Mouse (Mus musculus): ENCODE data around the gene Vpreb3. TPM values are rescaled to one million over a fixed set of nuclear protein-coding genes. Genes with fewer than 3 reads are reported as not detected.

The Vpreb3 gene
- polyA plus RNA-seq (2015; fragmentation: Illumina TruSeq; extraction: RNeasy Lipid Tissue Mini Kit (QIAGEN cat#74804); ENCODE audit: low read depth, low replicate concordance): not detected

DNA sequence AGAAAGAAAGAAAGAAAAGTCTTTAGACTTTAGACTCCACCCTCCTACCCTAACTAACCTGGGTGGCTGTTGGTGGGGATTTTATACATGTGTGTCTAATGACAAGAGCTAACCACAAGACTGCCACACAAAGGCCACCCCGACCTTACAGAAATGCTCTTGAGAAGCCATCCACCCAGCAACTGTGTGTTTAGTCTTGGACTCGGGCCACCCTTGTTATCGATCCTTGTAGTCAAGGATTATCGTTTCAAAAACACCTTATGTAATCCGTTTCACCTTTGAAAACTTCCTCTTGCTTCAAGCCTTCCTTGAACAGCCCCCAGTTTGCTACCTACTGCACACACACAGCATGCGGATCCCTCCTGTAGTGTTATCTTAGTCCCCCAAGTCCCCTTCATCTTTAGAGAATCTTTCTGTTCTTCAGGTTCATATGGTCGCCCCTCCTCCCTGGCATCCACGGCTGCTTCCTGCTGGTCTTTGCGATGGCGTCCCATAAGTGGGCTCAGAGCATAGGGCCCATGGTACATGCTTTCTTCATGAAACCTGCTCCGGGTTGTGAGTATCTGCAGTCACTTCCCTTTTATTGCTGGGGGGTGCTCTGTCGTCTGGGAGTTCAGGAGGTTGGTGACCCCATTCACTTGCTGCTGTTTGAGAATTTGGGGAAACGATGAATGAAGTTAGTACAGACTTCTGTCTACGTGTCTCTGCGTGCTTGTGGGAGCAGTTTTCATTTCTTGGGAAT is at the start of gene Vpreb3:
Gene Vpreb3, plus strand, starts transcription at position 322 of the 742 bp plus-strand sequence.

DNA sequence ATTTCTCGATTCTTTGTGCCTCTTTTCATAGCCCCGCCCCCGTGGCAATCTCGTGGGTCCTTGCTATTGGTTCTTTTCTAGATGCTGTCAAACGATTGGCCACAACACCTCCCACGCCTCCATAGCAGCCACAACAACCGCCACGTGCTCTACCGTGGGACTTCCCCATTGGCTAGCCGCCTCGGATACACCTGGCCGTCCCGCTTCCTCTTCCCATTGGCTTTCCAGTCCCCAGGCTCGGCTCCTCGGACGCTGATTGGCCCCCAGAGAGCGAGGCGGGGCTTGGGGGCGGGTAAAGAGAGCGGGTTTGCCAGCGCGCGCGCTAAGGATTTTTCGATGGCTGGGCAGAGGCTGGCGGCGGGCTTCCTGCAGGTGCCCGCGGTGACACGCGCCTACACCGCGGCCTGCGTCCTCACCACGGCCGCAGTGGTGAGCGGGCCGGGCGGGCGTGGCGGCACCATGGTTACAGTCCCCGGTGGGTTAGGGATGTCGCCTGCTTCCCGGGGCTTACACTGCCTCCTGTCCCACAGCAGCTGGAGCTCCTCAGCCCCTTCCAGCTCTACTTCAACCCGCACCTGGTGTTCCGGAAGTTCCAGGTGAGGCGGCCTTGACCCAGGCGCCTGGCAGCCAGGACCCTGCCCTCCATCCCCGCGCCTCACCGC is 49.6 kb upstream of the Vpreb3 start, which contains the start of gene Derl3:
Gene Derl3, plus strand, starts transcription at position 325 of the 662 bp plus-strand sequence.

DNA sequence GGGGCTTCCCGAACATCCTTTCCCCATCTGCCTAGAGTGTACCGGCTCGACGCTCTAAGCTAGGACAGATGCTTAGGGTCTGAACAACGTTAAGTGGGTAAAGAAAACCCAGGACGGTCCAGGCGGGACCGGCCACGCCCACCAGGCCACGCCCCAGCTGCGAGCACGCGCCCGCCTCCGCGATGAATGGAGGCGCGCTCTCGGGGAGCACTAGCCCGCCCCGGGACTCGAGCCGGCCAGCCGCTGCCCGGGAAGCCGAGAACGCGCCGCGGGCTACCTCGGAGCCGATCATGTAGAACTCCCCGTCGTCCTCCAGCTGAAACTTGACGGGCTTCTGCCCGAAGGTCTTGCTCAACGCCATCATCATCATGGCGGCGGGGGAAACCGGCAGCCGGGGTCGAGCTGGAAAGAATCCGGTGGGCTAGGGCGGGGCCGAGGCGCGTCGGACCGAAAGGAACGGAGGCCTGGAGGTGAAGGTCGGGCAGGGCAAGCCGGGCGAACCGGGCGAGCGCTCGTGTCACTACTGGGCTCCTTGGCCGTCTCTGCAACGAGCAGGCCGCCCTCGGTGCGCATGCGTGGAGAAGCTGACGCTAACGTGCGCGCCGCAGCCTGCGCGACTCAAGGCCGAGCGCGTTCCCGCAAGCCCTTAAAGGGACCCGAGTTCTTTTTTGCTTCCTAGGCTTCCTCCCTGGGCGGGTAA is 21.7 kb upstream of the Vpreb3 start, which contains the start of gene Smarcb1:
Gene Smarcb1, minus strand, starts transcription at position 592 of the 700 bp plus-strand sequence.

DNA sequence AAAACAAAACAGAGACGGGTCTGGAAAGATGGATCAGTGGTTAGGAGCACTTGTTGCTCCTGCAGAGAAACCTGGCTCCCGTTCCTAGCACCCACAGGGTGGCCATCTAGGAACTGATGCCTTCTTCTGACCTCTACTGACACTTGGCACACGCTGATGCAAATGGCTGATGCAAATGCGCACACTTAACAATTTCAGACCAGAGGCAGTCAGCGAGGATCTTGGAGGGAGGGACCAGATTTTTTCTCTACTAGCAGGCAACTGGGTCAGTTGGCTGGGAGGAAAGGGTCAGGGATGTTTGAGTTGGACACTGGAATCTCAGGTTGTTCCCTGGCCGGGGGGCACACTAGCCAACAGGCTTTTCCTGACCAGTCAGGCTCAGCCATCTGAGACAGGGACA is 10.0 kb upstream of the Vpreb3 start, which contains the start of gene Chchd10:
Gene Chchd10, plus strand, starts transcription at position 240 of the 400 bp plus-strand sequence.

DNA sequence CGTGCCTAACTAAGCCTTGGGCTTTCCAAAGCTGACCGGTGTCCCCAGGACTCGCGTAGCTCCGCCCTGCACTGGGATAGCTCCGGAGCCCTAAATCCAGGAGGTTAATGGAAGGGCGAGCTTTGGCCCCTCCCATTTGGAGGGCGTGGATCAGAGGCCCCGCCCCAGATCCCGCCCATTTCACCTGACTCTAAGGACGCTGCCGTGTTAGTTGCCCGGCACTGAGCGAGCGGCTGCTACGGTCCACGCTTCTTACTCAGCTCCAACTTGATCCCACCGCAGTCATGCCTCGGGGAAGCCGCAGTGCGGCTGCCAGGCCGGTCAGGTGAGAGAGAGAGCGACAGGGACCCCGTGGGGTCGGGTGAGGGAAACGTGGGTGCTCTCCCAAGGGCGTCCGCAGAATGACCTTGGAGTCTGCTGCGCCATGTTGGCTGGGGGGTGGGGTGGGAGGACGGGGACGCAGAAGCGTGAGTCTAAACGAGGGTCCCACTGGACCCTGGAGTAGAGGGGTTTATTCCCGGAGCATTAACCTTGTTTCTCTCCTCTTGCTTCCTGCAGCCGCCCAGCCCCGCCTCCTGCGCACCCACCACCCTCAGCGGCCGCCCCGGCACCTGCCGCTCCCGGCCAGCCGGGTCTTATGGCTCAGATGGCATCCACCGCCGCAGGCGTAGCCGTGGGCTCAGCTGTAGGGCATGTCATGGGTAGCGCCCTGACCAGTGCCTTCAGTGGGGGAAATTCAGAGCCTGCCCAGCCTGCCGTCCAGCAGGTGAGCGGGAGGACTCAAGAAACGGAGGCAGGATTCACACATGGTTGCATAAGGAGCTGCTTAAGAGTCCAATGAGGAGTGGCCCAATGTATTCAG is 6.9 kb upstream of the Vpreb3 start, which contains the start of gene Mmp11:
Gene Mmp11, minus strand, starts transcription at position 817 of the 862 bp plus-strand sequence.

DNA sequence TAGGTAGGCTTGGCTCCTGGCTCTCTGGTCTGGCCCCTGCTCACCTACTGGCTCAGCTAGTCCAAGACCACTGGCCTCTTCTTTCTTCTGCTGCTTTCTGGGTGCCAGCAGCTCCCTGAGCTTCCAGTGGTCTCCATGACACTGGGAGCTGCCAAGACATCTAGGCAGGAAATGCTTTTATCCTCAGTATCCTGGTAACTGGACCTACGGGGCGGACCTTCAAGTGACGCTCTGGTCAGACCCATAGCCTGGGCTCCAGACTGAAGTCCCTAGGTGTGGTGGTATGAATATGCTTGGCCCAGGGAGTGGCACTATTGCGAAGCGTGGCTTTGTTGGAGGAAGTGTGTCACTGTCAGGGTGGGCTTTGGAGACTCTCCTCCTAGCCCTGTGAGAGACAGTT is 2.3 kb upstream of the Vpreb3 start, which contains the start of gene Gm867:
Gene Gm867, minus strand, starts transcription at position 153 of the 400 bp plus-strand sequence.

GRCm38 (mm10) chr10:75954381-75954811 is 11.5 kb downstream of the Vpreb3 start, which contains the start of gene Gm5134:
TSS of gene Gm5134 (plus strand) at chr10:75954514.

Other genes with a start within 250 kb of the Vpreb3 start
- gene Cabin1, start 178.7 kb upstream of the Vpreb3 start, polyA plus RNA-seq (2015; fragmentation: Illumina TruSeq; extraction: RNeasy Lipid Tissue Mini Kit (QIAGEN cat#74804); ENCODE audit: low read depth, low replicate concordance): 29.4 TPM
- 156 TPM for gene Ddt, start 169.6 kb upstream of the Vpreb3 start, polyA plus RNA-seq (2015; fragmentation: Illumina TruSeq; extraction: RNeasy Lipid Tissue Mini Kit (QIAGEN cat#74804); ENCODE audit: low read depth, low replicate concordance)
- not detected for gene Gm20441, start 162.1 kb upstream of the Vpreb3 start, polyA plus RNA-seq (2015; fragmentation: Illumina TruSeq; extraction: RNeasy Lipid Tissue Mini Kit (QIAGEN cat#74804); ENCODE audit: low read depth, low replicate concordance)
- gene Gstt3, start 161.6 kb upstream of the Vpreb3 start, polyA plus RNA-seq (2015; fragmentation: Illumina TruSeq; extraction: RNeasy Lipid Tissue Mini Kit (QIAGEN cat#74804); ENCODE audit: low read depth, low replicate concordance): 5.8 TPM
- 28.5 TPM for gene Gstt1, start 144.5 kb upstream of the Vpreb3 start, polyA plus RNA-seq (2015; fragmentation: Illumina TruSeq; extraction: RNeasy Lipid Tissue Mini Kit (QIAGEN cat#74804); ENCODE audit: low read depth, low replicate concordance)
- gene Gstt4, start 120.5 kb upstream of the Vpreb3 start, polyA plus RNA-seq (2015; fragmentation: Illumina TruSeq; extraction: RNeasy Lipid Tissue Mini Kit (QIAGEN cat#74804); ENCODE audit: low read depth, low replicate concordance): not detected
- gene Gstt2, start 105.6 kb upstream of the Vpreb3 start, polyA plus RNA-seq (2015; fragmentation: Illumina TruSeq; extraction: RNeasy Lipid Tissue Mini Kit (QIAGEN cat#74804); ENCODE audit: low read depth, low replicate concordance): 4.0 TPM
- gene Mif, start 82.8 kb upstream of the Vpreb3 start, polyA plus RNA-seq (2015; fragmentation: Illumina TruSeq; extraction: RNeasy Lipid Tissue Mini Kit (QIAGEN cat#74804); ENCODE audit: low read depth, low replicate concordance): 528 TPM
- gene Derl3, start 49.6 kb upstream of the Vpreb3 start, polyA plus RNA-seq (2015; fragmentation: Illumina TruSeq; extraction: RNeasy Lipid Tissue Mini Kit (QIAGEN cat#74804); ENCODE audit: low read depth, low replicate concordance): 2.9 TPM
- gene Smarcb1, start 21.4 kb upstream of the Vpreb3 start, polyA plus RNA-seq (2015; fragmentation: Illumina TruSeq; extraction: RNeasy Lipid Tissue Mini Kit (QIAGEN cat#74804); ENCODE audit: low read depth, low replicate concordance): 82.4 TPM
- 417 TPM for gene Chchd10, start 9.9 kb upstream of the Vpreb3 start, polyA plus RNA-seq (2015; fragmentation: Illumina TruSeq; extraction: RNeasy Lipid Tissue Mini Kit (QIAGEN cat#74804); ENCODE audit: low read depth, low replicate concordance)
- 2.2 TPM for gene Mmp11, start 6.6 kb upstream of the Vpreb3 start, polyA plus RNA-seq (2015; fragmentation: Illumina TruSeq; extraction: RNeasy Lipid Tissue Mini Kit (QIAGEN cat#74804); ENCODE audit: low read depth, low replicate concordance)
- 1.7 TPM for gene Gm867, start 2.4 kb upstream of the Vpreb3 start, polyA plus RNA-seq (2015; fragmentation: Illumina TruSeq; extraction: RNeasy Lipid Tissue Mini Kit (QIAGEN cat#74804); ENCODE audit: low read depth, low replicate concordance)
- gene Gm5134, start 11.5 kb downstream of the Vpreb3 start, polyA plus RNA-seq (2015; fragmentation: Illumina TruSeq; extraction: RNeasy Lipid Tissue Mini Kit (QIAGEN cat#74804); ENCODE audit: low read depth, low replicate concordance): not detected
- gene Zfp280b, start 89.6 kb downstream of the Vpreb3 start, polyA plus RNA-seq (2015; fragmentation: Illumina TruSeq; extraction: RNeasy Lipid Tissue Mini Kit (QIAGEN cat#74804); ENCODE audit: low read depth, low replicate concordance): 10.4 TPM
- gene Slc5a4b, start 167.9 kb downstream of the Vpreb3 start, polyA plus RNA-seq (2015; fragmentation: Illumina TruSeq; extraction: RNeasy Lipid Tissue Mini Kit (QIAGEN cat#74804); ENCODE audit: low read depth, low replicate concordance): not detected
- not detected for gene Slc5a4a, start 204.4 kb downstream of the Vpreb3 start, polyA plus RNA-seq (2015; fragmentation: Illumina TruSeq; extraction: RNeasy Lipid Tissue Mini Kit (QIAGEN cat#74804); ENCODE audit: low read depth, low replicate concordance)

All from brain, adult 10 weeks (tissue).